In the genomic region with DNA sequence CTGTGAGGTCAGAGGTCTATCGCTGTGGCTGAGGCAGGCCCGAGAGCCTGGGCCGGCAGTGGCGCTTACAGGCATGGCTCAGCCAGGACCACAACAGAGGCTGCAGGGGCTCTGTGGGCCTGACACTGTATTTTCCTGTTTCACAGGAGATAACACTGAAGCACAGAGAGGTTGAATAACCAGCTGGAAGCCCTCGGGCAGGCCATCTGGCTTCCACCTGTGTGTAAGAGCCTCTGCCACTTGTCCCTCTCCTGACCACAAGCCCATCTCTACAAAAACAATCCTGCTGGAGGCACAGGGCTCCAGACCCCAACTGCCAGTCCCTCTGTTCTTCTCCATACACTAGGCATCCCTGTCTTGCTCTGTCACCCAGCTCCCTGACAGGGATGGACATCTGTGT, we compare ENCODE assay signal across 25 mouse cellular contexts. TPM values are rescaled to one million over a fixed set of nuclear protein-coding genes. Genes with fewer than 3 reads are reported as not detected.
DNase-seq lines count a peak whose midpoint lies in the region; ATAC-seq and TF ChIP-seq lines count a peak whose summit lies in the region.
"Had no signal": no experiment of that assay in that cellular context is flagged by ENCODE, and none has a peak within 500 bp of the region (broad histone marks: within the 10 kb centered on the region; RNA-seq: fewer than 3 reads in every experiment).

No protein-coding gene starts in this region.

- H3K9ac ChIP-seq in heart, embryonic 13.5 days = 0 out of 2 replicates have a peak overlapping the region, but pooled peaks have one; percentile 5
- H3K9ac ChIP-seq: embryonic facial prominence, embryonic 12.5 days; hindbrain, embryonic 15.5 days; kidney, embryonic 15.5 days; limb, embryonic 13.5 days; lung, embryonic 15.5 days had no signal

- peaks cover 15% of the 10 kb centered on the region for H3K4me1 ChIP-seq in heart, embryonic 13.5 days
- peaks cover 6% of the 10 kb centered on the region for H3K4me1 ChIP-seq in cerebellum, adult 2 months (ENCODE audit: control insufficient read depth, insufficient read depth, low read length)
- H3K4me1 ChIP-seq: embryonic facial prominence, embryonic 12.5 days; hindbrain, embryonic 15.5 days had no signal

- no peak overlapping the region for H3K4me2 ChIP-seq in heart, embryonic 13.5 days
- H3K4me2 ChIP-seq: embryonic facial prominence, embryonic 12.5 days; heart, embryonic 11.5 days; hindbrain, embryonic 15.5 days; kidney, embryonic 15.5 days; limb, embryonic 13.5 days; liver, embryonic 11.5 days; lung, embryonic 15.5 days; midbrain, embryonic 11.5 days had no signal

- no peak for TF ChIP-seq CTCF in cerebellum, adult 2 months (IDR thresholded peaks at IDR 0.05; ENCODE audit: borderline replicate concordance, insufficient read depth, low read depth, low read length)

- WGBS in heart, embryonic 13.5 days = 63% methylated on average over 5 of the region's 5 CpGs
- WGBS in cerebellum, adult 2 months = 30% methylated on average over 5 of the region's 5 CpGs

- no peak for ATAC-seq in heart, embryonic 13.5 days (ENCODE audit: extremely low read depth, insufficient number of reproducible peaks, low FRiP score, low TSS enrichment)
- ATAC-seq: forebrain, embryonic 16.5 days had no signal

- peaks cover 47% of the 10 kb centered on the region for H3K36me3 ChIP-seq in heart, embryonic 13.5 days
- H3K36me3 ChIP-seq: hindbrain, embryonic 15.5 days had no signal

- DNase-seq in heart, adult 9 months (ENCODE audit: low spot score in 2 of 2) = no peak
- DNase-seq in brain, adult 2 months (ENCODE audit: low read depth, low spot score) = peak; percentile 66
- peak; percentile 36 to 49 for DNase-seq in cerebellum, adult 2 months
- peak; percentile 45 to 64 for DNase-seq in cerebellum, postnatal 25 days
- DNase-seq in natural killer cell, adult 2 months (ENCODE audit: low spot score in 2 of 2) = no peak
- DNase-seq: adrenal gland, postnatal 25 days; B cell, adult 2 months; embryo, embryonic 11 days; gastrocnemius, postnatal 10 days; heart, postnatal 10 days; kidney, adult 18-20 months; kidney, postnatal 25 days; lung, postnatal 36 days; thymus, adult 2 months; thymus, postnatal 36 days had no signal

- H3K9me3 ChIP-seq in heart, embryonic 13.5 days = no peaks in the 10 kb centered on the region
- H3K9me3 ChIP-seq: embryonic facial prominence, embryonic 12.5 days; hindbrain, embryonic 15.5 days; kidney, embryonic 15.5 days; limb, embryonic 13.5 days; lung, embryonic 15.5 days had no signal

- H3K27ac ChIP-seq in heart, embryonic 13.5 days (replicated peaks) = no peak overlapping the region
- no peak overlapping the region for H3K27ac ChIP-seq in cerebellum, adult 2 months (ENCODE audit: insufficient read depth, low read length)
- H3K27ac ChIP-seq: embryonic facial prominence, embryonic 12.5 days; hindbrain, embryonic 15.5 days; kidney, embryonic 15.5 days; limb, embryonic 13.5 days; lung, embryonic 15.5 days had no signal

- no peaks in the 10 kb centered on the region for H3K27me3 ChIP-seq in heart, embryonic 13.5 days (replicated peaks)
- no peaks in the 10 kb centered on the region for H3K27me3 ChIP-seq in cerebellum, adult 2 months (ENCODE audit: control insufficient read depth, insufficient read depth, low read length)
- H3K27me3 ChIP-seq: embryonic facial prominence, embryonic 12.5 days; hindbrain, embryonic 15.5 days; kidney, embryonic 15.5 days; limb, embryonic 13.5 days; lung, embryonic 15.5 days had no signal

- no peak for TF ChIP-seq POLR2A in cerebellum, adult 2 months (IDR thresholded peaks at IDR 0.05; ENCODE audit: borderline replicate concordance, insufficient read depth, low read length)

- no peak overlapping the region for H3K4me3 ChIP-seq in heart, embryonic 13.5 days
- no peak overlapping the region for H3K4me3 ChIP-seq in cerebellum, adult 2 months (replicated peaks; ENCODE audit: insufficient read depth, low read depth, low read length)
- H3K4me3 ChIP-seq: embryonic facial prominence, embryonic 12.5 days; hindbrain, embryonic 15.5 days; kidney, embryonic 15.5 days; limb, embryonic 13.5 days; lung, embryonic 15.5 days had no signal

RNA-seq across cellular contexts. Expression of gene Ppp6r3, which starts 54.9 kb away (rescaled TPM):
- 42.0 and 46.1 TPM in 2 replicates for polyA plus RNA-seq in heart, embryonic 13.5 days (2015; fragmentation: Nextera tagmentation; extraction: Ambion mirVana)
- polyA plus RNA-seq in cerebellum, adult 2 months (2012; rRNA removed) = 95.8 and 101 TPM in 2 replicates

RNA-seq across cellular contexts. Expression of gene Lrp5, which starts 55.9 kb away (rescaled TPM):
- 2.9 and 3.3 TPM in 2 replicates for polyA plus RNA-seq in heart, embryonic 13.5 days (2015; fragmentation: Nextera tagmentation; extraction: Ambion mirVana)
- polyA plus RNA-seq in cerebellum, adult 2 months (2012; rRNA removed) = 3.8 and 3.9 TPM in 2 replicates

Comparison
In these comparisons a context has a peak if more than half of its experiments do, and no peak if none do; other contexts are left out.
1. DNase-seq: peak in brain, adult 2 months (single experiment), cerebellum, adult 2 months (2 of 2) and cerebellum, postnatal 25 days (2 of 2); none in heart, adult 9 months (0 of 2) and natural killer cell, adult 2 months (0 of 2).